Comparison of ENCODE assay signal across 12 mouse cellular contexts in the genomic region with DNA sequence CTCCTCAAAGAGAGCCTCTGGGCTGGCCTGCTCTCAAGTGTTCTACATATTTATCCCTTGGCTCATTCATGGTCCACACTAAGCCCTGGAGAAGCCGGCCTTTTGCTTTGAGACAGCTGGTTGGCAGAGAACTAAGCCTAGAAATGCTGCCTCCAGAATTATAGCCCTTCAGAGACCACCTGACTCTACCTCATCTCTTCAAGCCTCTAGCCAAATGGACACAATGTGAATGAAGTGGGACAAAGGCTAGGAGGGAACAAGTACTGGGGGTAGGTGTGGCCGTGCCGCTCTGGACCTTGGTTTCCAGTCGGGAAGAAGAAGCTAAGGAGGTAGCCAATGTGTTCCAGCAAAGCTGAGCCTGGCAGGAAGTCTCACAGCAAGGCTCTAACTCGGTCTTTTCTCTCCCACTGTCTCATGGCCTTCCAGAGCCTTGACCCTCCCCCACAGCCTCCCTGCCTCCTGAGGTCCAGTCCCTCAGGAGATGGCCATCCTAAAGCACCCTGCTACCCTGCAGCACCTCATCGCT. TPM values are rescaled to one million over a fixed set of nuclear protein-coding genes. Genes with fewer than 3 reads are reported as not detected.
DNase-seq lines count a peak whose midpoint lies in the region; ATAC-seq and TF ChIP-seq lines count a peak whose summit lies in the region.
"Had no signal": no experiment of that assay in that cellular context is flagged by ENCODE, and none has a peak within 500 bp of the region (broad histone marks: within the 10 kb centered on the region; RNA-seq: fewer than 3 reads in every experiment).

No protein-coding gene starts in this region.

- intact Hi-C loops in left cerebral cortex, adult 2 months (cut with DNase I), result loop anchor here (5.0 kb wide), 1 partner anchor 39 kb away; a partner anchor contains a TSS
- intact Hi-C loops in left cerebral cortex, postnatal 14 days (cut with DNase I), result no loop called here

- H3K27ac ChIP-seq in heart, embryonic 11.5 days (ENCODE audit: low read depth, low read length), result 0 out of 2 replicates have a peak overlapping the region, but pooled peaks have one; percentile 4
- H3K27ac ChIP-seq in left cerebral cortex, adult 2 months, result peak overlapping the region; percentile 45; the same call in 1 of the 2 replicates
- H3K27ac ChIP-seq: forebrain, embryonic 10.5 days; intestine, embryonic 15.5 days had no signal

- DNase-seq in heart, adult 9 months (ENCODE audit: low spot score in 2 of 2), result no peak
- DNase-seq in left cerebral cortex, adult 2 months (ENCODE audit: extremely low spot score in 1 of 2, low spot score in 2 of 2), result no peak
- no peak for DNase-seq in left cerebral cortex, postnatal 14 days (ENCODE audit: low spot score in 2 of 2)
- DNase-seq in adipocyte (ENCODE audit: low spot score), result peak; percentile 60
- no peak for DNase-seq in natural killer cell, adult 2 months (ENCODE audit: low spot score in 2 of 2)

- TF ChIP-seq POLR2A in myocyte (IDR thresholded peaks at IDR 0.05; ENCODE audit: insufficient read length, low read depth), result no peak

- H3K4me1 ChIP-seq in heart, embryonic 11.5 days (ENCODE audit: control insufficient read depth, insufficient read depth, low read length), result peaks cover 21% of the 10 kb centered on the region

- no peaks in the 10 kb centered on the region for H3K27me3 ChIP-seq in heart, embryonic 11.5 days (ENCODE audit: control insufficient read depth, insufficient read depth, low read length)
- H3K27me3 ChIP-seq in myocyte (ENCODE audit: control insufficient read depth, insufficient read depth, insufficient read length), result no peaks in the 10 kb centered on the region
- H3K27me3 ChIP-seq: intestine, embryonic 15.5 days; lung, embryonic 15.5 days had no signal

- peaks cover 10% of the 10 kb centered on the region for H3K79me2 ChIP-seq in myocyte (ENCODE audit: control insufficient read depth, insufficient read depth)

- H3K4me2 ChIP-seq in heart, embryonic 11.5 days, result no peak overlapping the region
- H3K4me2 ChIP-seq in myocyte (ENCODE audit: low read depth), result peak overlapping the region; percentile 64
- H3K4me2 ChIP-seq: intestine, embryonic 15.5 days; lung, embryonic 15.5 days had no signal

- no peak for TF ChIP-seq CTCF in left cerebral cortex, adult 2 months (IDR thresholded peaks at IDR 0.05)

- no peak for ATAC-seq in heart, embryonic 11.5 days (replicated peaks; ENCODE audit: insufficient number of reproducible peaks, low FRiP score, low TSS enrichment)
- ATAC-seq: intestine, embryonic 15.5 days; midbrain, embryonic 16.5 days had no signal

- H3K4me3 ChIP-seq in heart, embryonic 11.5 days (ENCODE audit: low read depth, low read length), result no peak overlapping the region
- H3K4me3 ChIP-seq in left cerebral cortex, adult 2 months, result no peak overlapping the region
- H3K4me3 ChIP-seq in myocyte, result no peak overlapping the region
- H3K4me3 ChIP-seq: forebrain, embryonic 10.5 days; intestine, embryonic 15.5 days; lung, embryonic 15.5 days had no signal

- H3K9me3 ChIP-seq in heart, embryonic 11.5 days (replicated peaks; ENCODE audit: control insufficient read depth, low read length), result no peaks in the 10 kb centered on the region
- H3K9me3 ChIP-seq: forebrain, embryonic 10.5 days; intestine, embryonic 15.5 days; lung, embryonic 15.5 days had no signal

- 78% methylated on average over 6 of the region's 6 CpGs for WGBS in heart, embryonic 11.5 days (ENCODE audit: insufficient replicate concordance)

- H3ac ChIP-seq in myocyte (ENCODE audit: control insufficient read depth, insufficient read length), result no peak overlapping the region

- no peak overlapping the region for H3K9ac ChIP-seq in heart, embryonic 11.5 days (ENCODE audit: low read depth, low read length)
- H3K9ac ChIP-seq: intestine, embryonic 15.5 days; lung, embryonic 15.5 days had no signal

- peaks cover 33% of the 10 kb centered on the region for H3K36me3 ChIP-seq in heart, embryonic 11.5 days (ENCODE audit: control insufficient read depth, insufficient read depth, low read length)
- peaks cover 30% of the 10 kb centered on the region for H3K36me3 ChIP-seq in myocyte (ENCODE audit: control insufficient read depth, insufficient read depth)

TF ChIP-seq in myocyte, 11 proteins besides CTCF, POLR2A, EP300 and RAD21:
- TF ChIP-seq MYOG (IDR thresholded peaks at IDR 0.05; ENCODE audit: control insufficient read depth in 1 of 3, insufficient read depth in 1 of 3, insufficient read length in 2 of 3, low read depth in 2 of 3) (peak in 2 of 3 experiments; percentile 19 to 60), USF1 (IDR thresholded peaks at IDR 0.05; ENCODE audit: low read depth) (no peak), MYOD1 (IDR thresholded peaks at IDR 0.05; ENCODE audit: control insufficient read depth in 1 of 3, insufficient read length in 2 of 3, low read depth in 2 of 3) (no peak), TCF12 (IDR thresholded peaks at IDR 0.05; ENCODE audit: insufficient read depth, poor library complexity, severe bottlenecking) (no peak)

RNA-seq across cellular contexts. Expression of a gene that starts 4.9 kb away (rescaled TPM):
- polyA plus RNA-seq in heart, embryonic 11.5 days (2014; fragmentation: Nextera tagmentation; extraction: Ambion mirVana), result 2.4 and 3.4 TPM in 2 replicates
- 1 to 10 TPM; 3.0 to 3.5 TPM for total RNA-seq in left cerebral cortex, adult 2 months (2021)
- total RNA-seq in left cerebral cortex, postnatal 14 days (2021), result 1 to 10 TPM; 1.9 to 2.6 TPM
- 0.58 TPM for polyA plus RNA-seq in myocyte (2012; fragmentation: generic; extraction: Trizol)

RNA-seq across cellular contexts. Expression of a gene that starts 23.3 kb away (rescaled TPM):
- polyA plus RNA-seq in heart, embryonic 11.5 days (2014; fragmentation: Nextera tagmentation; extraction: Ambion mirVana), result 131 and 139 TPM in 2 replicates
- 10 to 100 TPM; 75.8 to 78.2 TPM for total RNA-seq in left cerebral cortex, adult 2 months (2021)
- total RNA-seq in left cerebral cortex, postnatal 14 days (2021), result 10 to 100 TPM; 77.4 to 83.2 TPM
- polyA plus RNA-seq in myocyte (2012; fragmentation: generic; extraction: Trizol), result 142 TPM

RNA-seq across cellular contexts. Expression of a gene that starts 34.8 kb away (rescaled TPM):
- 414 and 441 TPM in 2 replicates for polyA plus RNA-seq in heart, embryonic 11.5 days (2014; fragmentation: Nextera tagmentation; extraction: Ambion mirVana)
- 100 to 1,000 TPM; 364 to 413 TPM for total RNA-seq in left cerebral cortex, adult 2 months (2021)
- total RNA-seq in left cerebral cortex, postnatal 14 days (2021), result 100 to 1,000 TPM; 260 to 285 TPM
- 441 TPM for polyA plus RNA-seq in myocyte (2012; fragmentation: generic; extraction: Trizol)

RNA-seq across cellular contexts. Expression of a gene that starts 38.1 kb away (rescaled TPM):
- polyA plus RNA-seq in heart, embryonic 11.5 days (2014; fragmentation: Nextera tagmentation; extraction: Ambion mirVana), result 2,705 and 2,898 TPM in 2 replicates
- total RNA-seq in left cerebral cortex, adult 2 months (2021), result 100 to 1,000 TPM; 475 to 526 TPM
- total RNA-seq in left cerebral cortex, postnatal 14 days (2021), result 100 to 1,000 TPM; 690 to 714 TPM
- polyA plus RNA-seq in myocyte (2012; fragmentation: generic; extraction: Trizol), result 3,517 TPM

RNA-seq across cellular contexts. Expression of a gene that starts 38.2 kb away (rescaled TPM):
- polyA plus RNA-seq in heart, embryonic 11.5 days (2014; fragmentation: Nextera tagmentation; extraction: Ambion mirVana), result 17.5 and 26.0 TPM in 2 replicates
- 1 to 10 TPM; 1.3 TPM for total RNA-seq in left cerebral cortex, adult 2 months (2021)
- total RNA-seq in left cerebral cortex, postnatal 14 days (2021), result 1 to 10 TPM; 1.7 to 2.3 TPM
- polyA plus RNA-seq in myocyte (2012; fragmentation: generic; extraction: Trizol), result 121 TPM
- total RNA-seq: megakaryocyte, adult 5-6 weeks had no signal
